Mouse (Mus musculus): ENCODE results near the gene Dcpp3. TPM values are rescaled to one million over a fixed set of nuclear protein-coding genes. Genes with fewer than 3 reads are reported as not detected.
"Not testable (repeated sequence)": the region's sequence is repeated elsewhere in the genome, so short reads cannot be mapped to it uniquely, and the experiment has no call there.

The Dcpp3 gene
- polyA plus RNA-seq (2015; fragmentation: Nextera tagmentation; extraction: Ambion mirVana), result 1.9 and 3.2 TPM in 2 replicates

DNA sequence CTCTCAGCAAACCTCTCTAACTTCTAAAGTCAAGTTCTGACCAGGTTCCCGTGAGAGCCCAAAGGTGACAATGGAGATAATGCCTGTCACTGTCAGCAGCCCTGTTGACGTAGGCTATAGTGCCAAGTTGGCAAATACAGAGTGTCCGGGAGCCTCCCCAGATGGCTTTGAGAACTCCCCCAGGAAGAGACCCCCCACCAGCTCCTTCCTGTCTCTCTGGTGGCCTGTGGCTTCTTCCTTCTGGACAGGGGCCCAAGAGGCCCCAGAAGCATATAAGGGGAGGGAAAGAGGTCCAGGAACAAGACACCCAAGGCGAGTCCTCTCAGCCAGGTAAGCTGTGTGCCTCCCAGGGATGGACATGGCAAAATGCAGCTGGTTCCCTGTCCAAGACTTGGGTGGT, at the start of gene Dcpp3:
Gene Dcpp3 (plus strand): TSS at position 301 of the 400 bp plus-strand sequence.
- DNase-seq (ENCODE audit: low spot score), result not testable (repeated sequence)

DNA sequence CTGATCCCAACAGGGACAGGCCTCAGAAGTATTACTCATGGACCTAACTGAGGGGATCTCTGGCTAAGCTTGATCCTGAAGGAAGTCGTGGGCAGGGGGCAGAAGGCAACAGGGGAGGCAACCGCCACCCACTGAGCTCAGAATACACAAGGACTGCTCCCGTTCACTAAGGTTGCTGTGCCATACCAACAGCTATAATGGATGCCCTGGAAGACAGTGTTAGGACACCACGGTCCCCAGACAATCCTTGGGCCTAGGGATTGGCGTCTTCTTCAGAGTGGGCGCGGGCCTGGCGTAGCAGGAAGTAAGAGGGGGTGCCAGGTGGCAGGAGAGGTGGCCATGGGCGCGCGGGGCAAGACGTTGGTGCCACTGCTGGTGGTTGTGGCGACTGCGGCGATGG, 49.5 kb upstream of the Dcpp3 start, which contains the start of gene Prss21:
Gene Prss21 (plus strand): TSS at position 301 of the 400 bp plus-strand sequence.
- DNase-seq (ENCODE audit: low spot score), result no peak

DNA sequence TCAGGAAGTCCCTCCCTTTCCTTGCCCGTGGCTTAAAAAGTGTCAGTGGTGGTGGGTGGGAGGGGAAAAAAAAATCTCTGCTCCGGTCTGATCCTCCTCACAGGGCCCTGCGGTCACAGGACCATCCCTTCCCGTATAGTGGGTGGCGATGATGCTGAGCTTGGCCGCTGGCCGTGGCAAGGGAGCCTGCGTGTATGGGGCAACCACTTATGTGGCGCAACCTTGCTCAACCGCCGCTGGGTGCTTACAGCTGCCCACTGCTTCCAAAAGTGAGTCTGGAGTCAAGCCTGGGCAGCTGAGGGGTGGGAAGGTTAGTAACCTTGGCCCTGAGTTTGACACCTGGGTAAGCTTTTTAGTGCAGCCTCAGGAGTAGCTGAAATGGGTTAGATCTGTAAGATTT, 48.7 kb upstream of the Dcpp3 start:
- no peak for DNase-seq (ENCODE audit: low spot score)

DNA sequence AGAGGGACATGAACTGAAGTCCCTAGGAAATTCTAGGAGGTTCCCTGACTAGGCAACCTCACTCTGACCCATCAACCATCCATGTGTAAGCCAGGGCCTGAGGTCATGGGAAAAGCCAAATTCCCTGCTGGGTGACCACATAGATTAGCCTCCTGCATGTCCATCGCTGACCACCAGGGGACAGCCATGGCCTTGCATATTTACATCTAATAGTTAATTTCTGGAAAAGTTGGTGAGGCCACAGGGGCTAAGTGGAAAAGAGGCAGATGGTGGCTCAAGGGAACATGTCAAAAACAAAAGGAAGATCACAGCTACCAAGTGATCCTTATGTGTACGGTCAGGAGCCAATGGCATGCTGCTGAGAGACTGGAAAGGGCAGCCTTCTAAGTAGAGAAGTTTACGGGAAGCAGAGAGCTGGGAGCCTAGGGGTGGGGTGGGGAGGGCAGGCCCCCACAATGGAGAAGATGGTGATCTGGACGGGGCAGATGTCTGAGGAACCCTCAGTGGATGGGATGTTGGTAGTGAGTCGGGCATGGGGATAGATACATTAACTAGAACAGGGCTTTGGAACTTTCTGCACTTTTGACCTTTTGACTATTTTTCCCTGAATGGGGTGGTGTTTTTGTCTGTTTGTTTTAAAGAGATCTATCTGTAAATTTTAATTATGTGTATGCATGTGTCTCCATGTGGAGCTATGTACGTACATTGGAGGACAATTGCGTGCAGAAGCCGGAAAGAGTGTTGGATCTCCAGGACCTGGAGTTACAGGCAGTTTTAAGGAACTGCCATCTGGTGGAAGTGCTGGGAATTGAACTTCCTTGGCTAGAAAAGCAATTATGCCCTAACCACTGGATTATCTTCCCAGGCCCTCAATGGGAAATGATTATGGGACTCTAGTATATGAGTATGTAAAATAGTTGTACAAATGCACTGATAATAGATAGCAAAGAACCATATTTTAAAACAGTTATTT, 43.1 kb upstream of the Dcpp3 start:
- DNase-seq (ENCODE audit: low spot score), result no peak

DNA sequence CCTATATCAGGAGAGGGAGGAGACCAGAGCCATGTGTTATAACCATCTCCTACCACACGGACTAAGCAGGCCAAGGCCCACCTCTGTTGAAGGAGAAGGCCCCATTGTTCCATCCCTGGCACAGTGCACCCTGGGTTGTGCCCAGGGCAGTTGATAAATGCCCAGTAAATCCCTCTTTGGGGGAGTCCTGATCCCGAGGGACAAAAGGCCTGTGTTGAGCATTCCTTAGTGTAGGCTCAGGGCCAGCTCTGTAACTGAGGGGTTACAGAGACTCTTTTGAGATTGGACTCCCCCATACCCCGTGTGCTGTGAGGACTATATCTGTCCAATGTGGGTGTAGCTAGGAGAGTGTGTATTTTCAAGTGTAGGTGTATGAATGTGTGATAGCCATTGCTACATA, 40.5 kb upstream of the Dcpp3 start:
- no peak for DNase-seq (ENCODE audit: low spot score)

DNA sequence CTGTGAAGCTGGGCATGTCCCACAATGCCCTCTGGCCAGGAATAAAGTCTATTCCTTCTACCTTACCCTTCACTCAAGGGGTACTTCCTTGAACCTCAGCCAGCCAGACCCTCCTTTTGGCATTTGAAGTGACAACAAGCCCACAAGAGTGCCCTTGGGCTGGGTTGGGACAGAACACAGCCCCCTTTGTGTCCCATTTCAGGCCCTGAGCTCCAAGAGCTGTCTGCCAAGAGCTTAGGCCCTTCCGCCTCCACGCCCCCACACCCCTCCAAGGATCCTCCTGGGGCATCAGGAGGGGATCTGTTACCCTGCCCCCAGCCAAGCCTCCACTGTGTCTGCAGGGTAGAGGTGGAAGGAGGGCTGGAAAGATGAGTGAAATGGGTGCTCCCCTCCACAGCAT, 40.1 kb upstream of the Dcpp3 start:
- no peak for DNase-seq (ENCODE audit: low spot score)

DNA sequence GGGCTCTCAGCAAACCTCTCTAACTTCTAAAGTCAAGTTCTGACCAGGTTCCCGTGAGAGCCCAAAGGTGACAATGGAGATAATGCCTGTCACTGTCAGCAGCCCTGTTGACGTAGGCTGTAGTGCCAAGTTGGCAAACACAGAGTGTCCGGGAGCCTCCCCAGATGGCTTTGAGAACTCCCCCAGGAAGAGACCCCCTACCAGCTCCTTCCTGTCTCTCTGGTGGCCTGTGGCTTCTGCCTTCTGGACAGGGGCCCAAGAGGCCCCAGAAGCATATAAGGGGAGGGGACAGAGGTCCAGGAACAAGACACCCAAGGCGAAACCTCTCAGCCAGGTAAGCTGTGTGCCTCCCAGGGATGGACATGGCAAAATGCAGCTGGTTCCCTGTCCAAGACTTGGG, 36.7 kb upstream of the Dcpp3 start, which contains the start of the genes Dcpp1 and Dcpp2:
Gene Dcpp1 (plus strand): TSS at position 301 of the 400 bp plus-strand sequence.
Gene Dcpp2 (plus strand): TSS at position 305 of the 400 bp plus-strand sequence.
- not testable (repeated sequence) for DNase-seq (ENCODE audit: low spot score)

DNA sequence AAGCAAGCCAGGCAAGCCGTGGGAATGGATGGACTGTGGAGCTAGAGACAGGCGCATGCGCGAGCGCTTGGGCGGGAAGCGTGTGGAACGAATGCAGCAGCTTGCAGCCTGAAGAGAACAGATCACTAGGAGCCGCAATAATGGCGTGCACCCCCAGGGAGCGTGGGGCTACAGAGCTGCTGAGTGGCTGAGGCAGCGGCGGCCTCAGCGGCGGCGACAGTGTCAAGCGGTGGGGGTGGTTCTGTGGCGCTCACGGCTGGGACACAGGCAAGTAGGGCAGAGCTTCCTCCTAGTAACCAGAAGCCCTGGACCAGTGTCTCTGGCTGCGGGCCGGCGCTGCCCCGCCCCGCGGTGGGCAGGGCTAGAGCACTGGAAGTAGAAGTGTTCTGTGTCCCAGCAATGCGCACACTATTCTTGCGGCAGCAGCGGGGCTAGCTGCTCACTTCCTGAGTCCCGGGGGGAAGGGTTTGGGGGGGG, 7.3 kb downstream of the Dcpp3 start:
- DNase-seq (ENCODE audit: low spot score), result peak; percentile 83

DNA sequence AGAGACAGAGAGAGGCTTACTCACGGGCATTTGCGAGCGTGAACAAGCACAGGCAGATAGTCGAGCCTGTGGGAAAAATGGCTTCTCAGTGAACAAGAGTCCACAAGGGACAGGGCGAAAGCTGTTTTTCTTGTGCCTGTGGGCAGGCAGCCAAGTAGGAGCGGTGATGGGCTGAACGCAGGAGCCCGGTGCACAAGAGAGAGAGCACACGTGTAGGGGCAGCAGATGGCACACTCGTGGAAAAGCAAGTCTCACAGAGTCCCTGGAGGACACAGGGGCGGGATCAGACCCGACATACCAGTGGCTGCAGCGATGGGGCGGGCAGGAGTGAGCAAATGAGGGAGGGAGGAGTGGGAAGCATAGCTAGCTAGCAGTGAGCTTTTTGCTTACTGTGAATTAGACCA, 7.8 kb downstream of the Dcpp3 start:
- DNase-seq (ENCODE audit: low spot score), result peak; percentile 23

DNA sequence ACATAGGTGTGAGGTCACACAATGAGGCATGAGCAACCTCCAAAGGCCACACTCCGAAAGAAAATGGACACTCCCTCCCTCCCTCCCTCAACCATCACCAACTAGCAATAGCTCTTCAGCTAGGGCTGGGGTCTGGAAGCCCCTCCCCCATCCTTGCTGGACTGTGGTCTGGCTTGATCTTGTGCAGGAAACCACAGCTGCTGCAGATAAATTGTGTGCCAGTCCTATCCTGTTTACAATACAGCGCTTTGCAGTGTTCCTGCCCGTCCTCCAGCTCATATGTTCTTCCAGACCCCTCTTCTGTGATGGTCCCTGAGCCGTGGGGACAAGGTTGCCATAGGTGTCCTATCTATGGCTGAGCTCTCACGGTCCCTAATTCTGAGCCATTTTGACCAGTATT, 13.9 kb downstream of the Dcpp3 start:
- no peak for DNase-seq (ENCODE audit: low spot score)

DNA sequence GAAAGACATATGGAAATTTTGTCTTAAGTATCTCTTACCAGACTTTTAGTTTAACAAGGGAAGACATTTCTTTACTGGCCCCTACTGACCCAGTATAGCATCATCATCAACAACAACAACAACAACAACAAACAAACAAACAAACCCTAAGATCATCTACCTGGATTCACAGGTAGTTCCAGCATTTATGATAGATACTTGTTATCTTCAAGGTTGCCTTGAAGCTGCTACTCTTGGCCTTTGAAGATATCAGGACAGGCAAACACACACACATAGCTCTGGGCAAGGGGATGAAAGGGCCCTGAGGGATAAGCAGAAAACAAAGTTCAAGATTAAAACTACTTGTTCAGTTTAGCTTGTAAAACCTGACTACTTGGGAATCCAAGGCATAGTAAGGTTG, 24.1 kb downstream of the Dcpp3 start, which contains the start of gene Sbp:
Gene Sbp (plus strand): TSS at position 301 of the 400 bp plus-strand sequence.
- DNase-seq (ENCODE audit: low spot score), result no peak

DNA sequence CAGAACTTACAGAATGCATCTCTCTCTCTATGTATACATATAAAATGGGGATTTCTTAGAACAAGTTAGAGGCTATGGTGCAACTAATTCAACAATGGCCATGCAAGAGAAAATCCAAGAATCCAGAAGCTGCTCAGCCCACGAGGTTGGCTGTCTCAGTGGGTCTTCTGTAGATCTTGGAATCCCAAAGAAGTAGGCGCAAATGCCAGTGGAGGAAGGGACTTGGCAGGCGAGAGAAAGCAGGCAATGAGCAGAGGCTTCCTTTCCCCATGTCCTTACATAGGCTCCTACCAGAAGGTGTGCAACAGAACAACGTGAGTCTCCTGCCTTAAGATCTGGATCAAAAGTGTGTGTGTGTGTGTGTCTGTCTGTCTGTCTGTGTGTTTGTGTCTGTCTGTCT, 30.2 kb downstream of the Dcpp3 start:
- not testable (repeated sequence) for DNase-seq (ENCODE audit: low spot score)

DNA sequence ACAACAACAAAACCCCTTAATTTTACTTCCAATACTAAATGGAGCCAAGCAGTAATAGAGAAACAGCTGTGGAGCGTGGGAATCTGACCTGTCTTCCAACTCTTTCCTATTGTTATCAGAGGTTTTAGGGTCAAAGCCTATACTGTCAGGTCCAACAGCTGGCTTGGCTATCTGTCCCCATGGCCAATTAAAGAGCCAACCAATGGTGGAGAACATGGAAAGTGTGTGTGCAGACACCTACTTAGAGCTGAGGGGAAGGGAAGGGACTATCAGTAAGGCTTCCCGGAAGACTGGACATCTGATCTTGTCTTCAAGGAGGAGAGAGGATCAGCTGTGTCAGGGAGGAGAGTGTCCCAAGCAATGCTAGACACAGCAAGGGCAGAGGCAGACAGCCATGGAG, 31.8 kb downstream of the Dcpp3 start:
- DNase-seq (ENCODE audit: low spot score), result no peak

DNA sequence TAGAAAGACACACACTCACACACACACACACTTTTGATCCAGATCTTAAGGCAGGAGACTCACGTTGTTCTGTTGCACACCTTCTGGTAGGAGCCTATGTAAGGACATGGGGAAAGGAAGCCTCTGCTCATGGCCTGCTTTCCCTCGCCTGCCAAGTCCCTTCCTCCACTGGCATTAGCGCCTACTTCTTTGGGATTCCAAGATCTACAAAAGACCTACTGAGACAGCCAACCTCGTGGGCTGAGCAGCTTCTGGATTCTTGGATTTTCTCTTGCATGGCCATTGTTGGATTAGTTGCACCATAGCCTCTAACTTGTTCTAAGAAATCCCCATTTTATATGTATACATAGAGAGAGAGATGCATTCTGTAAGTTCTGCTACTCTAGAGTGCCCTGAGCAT, 33.6 kb downstream of the Dcpp3 start:
- DNase-seq (ENCODE audit: low spot score), result not testable (repeated sequence)

DNA sequence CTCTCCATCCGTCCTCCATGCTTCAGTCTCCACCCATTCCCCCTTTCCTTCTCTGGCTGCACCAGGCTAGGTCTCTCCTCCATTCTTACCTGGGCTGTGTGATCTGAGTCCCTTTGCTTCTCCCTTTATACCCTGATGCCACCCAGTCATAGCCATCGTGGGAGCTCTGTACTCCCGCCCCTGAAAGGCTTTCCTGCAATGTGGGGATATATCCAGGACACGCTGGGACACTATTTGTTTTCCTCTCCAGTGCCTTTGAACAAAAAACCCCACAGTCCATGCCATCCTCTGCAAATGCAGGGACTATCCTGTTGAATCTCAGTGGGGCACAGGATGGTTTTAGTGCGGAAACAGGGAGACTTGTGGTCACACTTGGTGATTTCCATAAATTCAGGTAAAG, 37.9 kb downstream of the Dcpp3 start, which contains the start of gene Sbpl:
Gene Sbpl (minus strand): TSS at position 101 of the 400 bp plus-strand sequence.
- no peak for DNase-seq (ENCODE audit: low spot score)

DNA sequence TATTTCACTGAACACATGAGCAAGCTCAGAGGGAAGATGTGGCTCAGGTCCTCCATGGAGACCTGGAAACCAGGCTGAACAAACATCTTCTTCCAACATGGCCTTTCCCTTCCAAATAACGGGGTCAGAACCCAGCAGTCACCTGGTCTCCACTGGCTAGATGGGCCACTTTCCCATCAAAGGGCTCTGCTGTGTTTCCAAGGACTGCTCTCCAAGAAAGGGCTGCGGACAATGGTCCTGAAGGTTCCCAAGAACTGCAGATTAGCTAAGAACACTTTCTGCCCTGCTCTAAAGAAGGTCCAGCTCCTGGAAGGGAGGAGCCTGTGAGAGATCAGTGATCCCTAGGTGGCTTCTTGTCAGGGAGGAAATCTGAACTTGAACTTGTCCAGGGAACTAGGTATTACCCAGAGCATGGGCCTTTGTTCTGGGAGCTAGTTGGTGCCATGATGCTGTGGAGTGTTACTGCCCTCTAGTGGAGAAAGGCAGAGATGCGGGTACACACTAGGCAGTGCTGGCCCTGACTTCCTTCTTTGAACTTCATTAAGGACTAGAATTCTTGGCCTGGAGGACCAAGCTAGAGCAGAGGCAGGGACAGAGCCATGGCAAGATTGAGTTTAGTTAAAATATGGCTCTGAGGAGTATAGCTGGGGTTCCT, 43.0 kb downstream of the Dcpp3 start:
- DNase-seq (ENCODE audit: low spot score), result peak; percentile 83

DNA sequence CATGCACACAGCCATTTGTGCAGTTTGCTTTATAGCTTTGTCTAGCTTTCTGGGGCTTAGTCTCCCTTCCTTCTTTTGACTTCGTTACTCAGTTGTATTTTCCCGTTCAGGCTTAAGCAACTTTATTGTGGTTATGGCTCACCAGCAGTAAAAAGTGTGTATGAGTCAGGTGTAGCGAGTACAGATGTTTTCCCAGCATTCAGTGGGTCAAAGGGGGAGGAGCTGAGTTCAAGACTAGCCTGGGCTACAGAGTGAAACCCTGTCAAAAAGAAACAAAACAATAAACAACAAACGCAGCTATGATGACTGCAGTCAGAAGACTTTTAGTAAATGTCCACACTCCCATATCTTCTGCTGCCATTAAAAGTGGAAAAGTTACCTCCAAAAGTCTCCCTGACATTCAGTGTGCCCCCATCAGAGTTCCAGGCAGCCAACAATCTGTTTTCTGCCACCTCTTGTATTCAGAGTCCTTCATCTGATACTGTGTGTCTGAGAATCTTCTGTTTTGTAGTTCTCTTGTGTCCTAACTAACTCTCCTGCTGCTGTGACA, 44.4 kb downstream of the Dcpp3 start:
- no peak for DNase-seq (ENCODE audit: low spot score)

DNA sequence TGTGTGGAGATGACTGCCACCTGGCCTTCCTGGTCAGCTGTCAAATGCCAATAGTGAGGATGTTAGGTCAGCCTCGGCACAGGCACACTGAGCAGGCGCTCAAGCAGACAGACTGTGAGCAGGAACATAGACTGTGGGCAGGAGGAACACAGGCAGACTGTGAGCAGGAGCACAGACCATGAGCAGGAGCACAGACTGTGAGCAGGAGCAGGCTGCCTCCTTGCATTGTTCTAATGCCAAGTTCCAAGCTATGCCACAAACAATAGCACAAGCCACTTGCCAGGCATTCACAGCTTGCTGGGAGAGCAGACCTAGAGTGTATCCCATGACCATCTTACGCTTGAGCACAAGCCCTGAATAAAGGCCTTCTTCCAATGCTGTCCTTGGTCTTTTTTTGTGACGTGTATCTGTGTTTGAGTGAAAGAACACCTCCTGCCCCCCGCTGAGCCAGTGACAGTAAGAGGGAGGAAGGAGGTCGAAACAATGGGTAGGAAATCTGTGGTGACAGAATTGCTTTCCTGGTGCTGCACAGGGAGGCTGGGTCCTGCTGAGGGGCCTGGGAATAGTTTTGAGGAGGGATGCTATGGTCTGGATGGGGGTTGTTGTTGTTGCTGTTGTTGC, 48.7 kb downstream of the Dcpp3 start:
- no peak for DNase-seq (ENCODE audit: low spot score)

DNA sequence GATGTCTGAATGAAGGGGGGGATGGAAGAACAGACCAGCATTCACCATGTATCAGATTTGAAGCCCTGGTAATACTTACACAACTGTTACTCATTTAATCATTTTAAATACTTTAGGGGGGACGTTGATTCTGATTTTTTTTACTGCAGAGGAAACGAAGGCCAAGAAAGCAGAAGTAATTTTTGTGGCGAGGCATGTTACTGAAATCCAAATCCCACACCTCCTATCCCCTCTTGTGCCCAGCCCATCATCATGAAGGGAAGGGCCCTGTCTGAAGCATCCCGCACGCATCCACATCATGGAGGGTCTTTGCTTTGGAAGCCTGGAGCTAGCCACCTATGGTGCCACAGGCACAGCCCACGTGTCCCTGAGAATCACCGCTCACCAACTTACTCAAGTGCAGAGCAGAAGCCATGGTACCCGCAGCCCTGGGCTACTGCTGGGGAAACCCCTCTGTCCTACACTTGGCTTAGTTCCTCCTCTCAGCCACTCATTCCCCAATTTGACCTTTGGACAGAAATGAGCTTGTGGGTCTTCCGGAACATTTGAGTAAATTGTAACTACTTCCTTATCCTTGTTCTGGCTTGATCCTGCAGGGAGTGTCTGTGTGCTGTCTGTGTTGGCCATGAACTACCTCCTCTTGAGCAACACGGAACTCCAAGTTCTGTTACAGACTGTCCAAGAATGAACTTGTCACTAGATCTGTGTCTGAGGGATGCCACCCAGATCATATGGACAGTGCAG, 49.6 kb downstream of the Dcpp3 start:
- DNase-seq (ENCODE audit: low spot score), result no peak

DNA sequence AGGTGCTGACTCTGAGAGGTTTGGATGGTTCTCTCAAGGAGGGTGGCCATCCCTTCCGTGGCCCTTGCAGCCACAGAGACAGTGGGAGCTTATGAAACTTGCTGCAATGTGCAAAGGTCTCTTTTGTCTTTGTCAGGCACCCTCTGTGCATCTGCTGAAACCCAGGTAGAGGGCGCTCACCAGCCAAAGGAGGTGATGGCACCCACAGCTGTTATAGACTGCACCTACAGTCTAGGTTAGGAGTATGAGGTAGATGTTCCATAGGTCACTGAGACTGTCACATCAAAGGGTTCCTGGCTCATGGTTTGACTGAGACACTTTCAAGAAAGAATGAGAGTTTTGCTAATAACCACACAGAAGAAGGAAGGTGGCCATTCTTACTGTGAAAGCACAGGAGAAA, 51.5 kb downstream of the Dcpp3 start:
- peak; percentile 46 for DNase-seq (ENCODE audit: low spot score)

Data from thymus, postnatal 0 days (tissue).